Mouse (Mus musculus): ENCODE data around the gene Cyp2a12. TPM values are rescaled to one million over a fixed set of nuclear protein-coding genes. Genes with fewer than 3 reads are reported as not detected.

The Cyp2a12 gene
- not detected for total RNA-seq (2023)

GRCm38 (mm10) chr7:27028789-27029188 is at the start of gene Cyp2a12:
Gene Cyp2a12, plus strand, starts transcription at chr7:27029081.

Other genes with a start within 250 kb of the Cyp2a12 start
- gene Cyp2g1, start 220.2 kb upstream of the Cyp2a12 start, total RNA-seq (2023), result not detected
- gene Cyp2a5, start 193.8 kb upstream of the Cyp2a12 start, total RNA-seq (2023), result not detected
- gene Cyp2a22, start 89.7 kb upstream of the Cyp2a12 start, total RNA-seq (2023), result not detected
- gene Cyp2f2, start 90.8 kb downstream of the Cyp2a12 start, total RNA-seq (2023), result not detected
- not detected for gene Cyp2t4, start 124.6 kb downstream of the Cyp2a12 start, total RNA-seq (2023)
- 91.9 TPM for gene Egln2, start 137.7 kb downstream of the Cyp2a12 start, total RNA-seq (2023)
- gene Rab4b, start 149.8 kb downstream of the Cyp2a12 start, total RNA-seq (2023), result 101 TPM
- not detected for gene Gm21983, start 152.0 kb downstream of the Cyp2a12 start, total RNA-seq (2023)
- gene Mia, start 152.1 kb downstream of the Cyp2a12 start, total RNA-seq (2023), result 1.5 TPM
- gene BC024978, start 166.7 kb downstream of the Cyp2a12 start, total RNA-seq (2023), result 14.4 TPM
- gene Snrpa, start 167.2 kb downstream of the Cyp2a12 start, total RNA-seq (2023), result 70.7 TPM
- gene Itpkc, start 199.6 kb downstream of the Cyp2a12 start, total RNA-seq (2023), result 15.0 TPM
- 18.0 TPM for gene Coq8b, start 203.9 kb downstream of the Cyp2a12 start, total RNA-seq (2023)
- gene Numbl, start 229.4 kb downstream of the Cyp2a12 start, total RNA-seq (2023), result 2.4 TPM